Mouse (Mus musculus) stomach, embryonic 14.5 days (tissue): ENCODE results near the gene Ano2. TPM values are rescaled to one million over a fixed set of nuclear protein-coding genes. Genes with fewer than 3 reads are reported as not detected.

Experiments used
- ATAC-seq: fragments of 200-750 bp; cut with Nextera tagmentation; 2 replicates; pipeline ENCODE4 v1.8.0; 2017; ENCODE audit warnings: low read depth, moderate TSS enrichment; ENCODE audit not compliant: insufficient number of reproducible peaks, insufficient read depth, low FRiP score
- H3K27ac ChIP-seq: fragments of 300-500 bp; sonication (generic); 2 replicates; pipeline ENCODE4 v1.5.1; 2014; ENCODE audit warnings: mild to moderate bottlenecking, low read length, moderate library complexity, mixed read lengths
- H3K27me3 ChIP-seq: fragments of 300-500 bp; sonication (generic); 2 replicates; pipeline ENCODE4 v1.6.1; 2014; ENCODE audit warnings: low read length, control low read depth, mixed read lengths; ENCODE audit not compliant: control insufficient read depth, insufficient read depth
- H3K36me3 ChIP-seq: fragments of 300-500 bp; sonication (generic); 2 replicates; pipeline ENCODE4 v1.6.1; 2014; ENCODE audit warnings: mild to moderate bottlenecking, control low read depth, low read length, moderate library complexity, mixed read lengths; ENCODE audit not compliant: control insufficient read depth, insufficient read depth
- H3K4me1 ChIP-seq: fragments of 300-500 bp; sonication (generic); 2 replicates; pipeline ENCODE4 v1.6.1; 2014; ENCODE audit warnings: low read length, control low read depth, mixed read lengths; ENCODE audit not compliant: control insufficient read depth, insufficient read depth
- H3K4me2 ChIP-seq: fragments of 300-500 bp; sonication (generic); replicated peaks from 2 replicates; pipeline ENCODE4 v1.6.1; 2014; ENCODE audit warnings: low read depth, low read length, control low read depth
- H3K4me3 ChIP-seq: fragments of 300-500 bp; sonication (generic); 2 replicates; pipeline ENCODE4 v1.5.1; 2014; ENCODE audit warnings: low read depth, low read length, control low read depth
- H3K9ac ChIP-seq: fragments of 300-500 bp; sonication (generic); replicated peaks from 2 replicates; pipeline ENCODE4 v1.6.1; 2014; ENCODE audit warnings: low read depth, mild to moderate bottlenecking, control low read depth, low read length, moderate library complexity, mixed read lengths
- H3K9me3 ChIP-seq: fragments of 300-500 bp; sonication (generic); 2 replicates; pipeline ENCODE4 v1.6.1; 2016; ENCODE audit warnings: low read depth, low read length, control low read depth; ENCODE audit not compliant: control insufficient read depth
- WGBS: fragments of 180-500 bp; shearing (Covaris S2); extraction: QIAGEN DNeasy Blood & Tissue Kit; methylation state at CpG from one replicate; pipeline ENCODE4 v1.1.7; 2014; 5-methylcytosine and 5-hydroxymethylcytosine counted together
- polyA plus RNA-seq: library from polyadenylated mRNA; unstranded; fragments of >200 nt; fragmentation: Nextera tagmentation; extraction: Ambion mirVana; gene quantifications from 2 replicates; pipeline ENCODE4 v1.2.1, GENCODE M21; 2014

Ano2 gene
- polyA plus RNA-seq, 1 experiment from 2014 or later, result 0.09 TPM

- Histone ChIP-seq H3K4me1 (no peaks in the 10 kb centered on the region), H3K9me3 (no peaks in the 10 kb centered on the region; the same call in 1 of the 2 replicates), H3K4me3 (no peak overlapping the region), H3K27ac (no peak overlapping the region), H3K4me2 (no peak overlapping the region), H3K36me3 (no peaks in the 10 kb centered on the region), H3K27me3 (no peaks in the 10 kb centered on the region), H3K9ac (no peak overlapping the region)
- WGBS, result 57% methylated on average over 3 of the region's 3 CpGs
- no peak for ATAC-seq
These were observed 151.1 kb downstream of the Ano2 start for GRCm38 (mm10) chr6:125841284-125841683.

DNA sequence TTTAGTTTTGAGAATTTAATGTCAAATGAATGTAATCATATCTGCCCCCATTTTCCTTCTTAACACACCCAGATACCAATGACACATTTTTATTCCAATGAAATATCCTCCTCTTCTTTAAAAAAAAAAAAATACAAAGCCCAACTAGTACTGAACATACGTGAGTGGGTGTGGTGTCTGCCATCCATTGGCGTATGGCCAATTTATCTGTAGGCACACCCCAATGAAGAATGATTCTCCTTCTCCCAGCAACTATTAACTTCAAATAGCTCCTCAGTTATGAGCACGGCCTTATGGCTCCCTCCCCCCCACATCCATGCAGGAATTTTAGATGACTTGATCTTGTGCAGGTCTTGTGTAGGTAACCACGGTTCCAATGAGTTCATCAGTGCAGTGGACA lies 161.0 kb downstream of the Ano2 start:
- H3K9ac ChIP-seq, result no peak overlapping the region
- 76% methylated on average over 4 of the region's 4 CpGs for WGBS
- H3K27me3 ChIP-seq, result no peaks in the 10 kb centered on the region
- H3K4me3 ChIP-seq, result no peak overlapping the region
- no peak for ATAC-seq
- H3K9me3 ChIP-seq, result no peaks in the 10 kb centered on the region
- no peaks in the 10 kb centered on the region for H3K36me3 ChIP-seq
- no peak overlapping the region for H3K27ac ChIP-seq
- no peaks in the 10 kb centered on the region for H3K4me1 ChIP-seq
- no peak overlapping the region for H3K4me2 ChIP-seq

- Histone ChIP-seq H3K27me3 (no peaks in the 10 kb centered on the region), H3K4me1 (no peaks in the 10 kb centered on the region), H3K9ac (no peak overlapping the region), H3K9me3 (no peaks in the 10 kb centered on the region), H3K27ac (no peak overlapping the region), H3K4me3 (no peak overlapping the region), H3K4me2 (no peak overlapping the region), H3K36me3 (no peaks in the 10 kb centered on the region)
- ATAC-seq, result no peak
- WGBS, result 53% methylated on average over 1 of the region's 1 CpGs
These were observed 168.1 kb downstream of the Ano2 start for GRCm38 (mm10) chr6:125858294-125858693.

DNA sequence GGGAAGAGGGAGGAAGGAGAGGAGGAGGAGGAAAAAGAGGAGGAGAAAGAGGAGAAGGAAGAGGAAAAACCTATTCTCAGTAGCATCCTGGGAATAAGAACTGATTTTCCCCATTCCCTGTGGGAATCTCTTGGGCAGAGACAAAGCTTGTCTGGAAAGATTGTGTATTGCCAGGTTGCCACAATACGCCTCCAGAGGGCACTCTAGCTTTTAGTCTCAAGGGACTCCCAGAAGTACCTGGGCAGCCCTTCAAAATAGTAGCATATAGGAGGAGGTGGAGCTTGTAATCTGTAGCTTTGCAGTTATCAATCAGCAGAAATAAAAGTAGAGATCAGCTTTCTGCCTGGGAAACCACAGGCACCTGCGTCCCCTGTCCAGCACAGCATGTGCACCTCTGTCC lies 178.3 kb downstream of the Ano2 start:
- H3K27me3 ChIP-seq, result no peaks in the 10 kb centered on the region
- H3K4me2 ChIP-seq, result no peak overlapping the region
- H3K36me3 ChIP-seq, result no peaks in the 10 kb centered on the region
- H3K4me3 ChIP-seq, result no peak overlapping the region
- no peak for ATAC-seq
- no peak overlapping the region for H3K9ac ChIP-seq
- no peaks in the 10 kb centered on the region for H3K9me3 ChIP-seq
- H3K4me1 ChIP-seq, result no peaks in the 10 kb centered on the region
- H3K27ac ChIP-seq, result no peak overlapping the region
- WGBS, result 9% methylated on average over 2 of the region's 2 CpGs

GRCm38 (mm10) chr6:125871482-125871881 lies 181.3 kb downstream of the Ano2 start:
- Histone ChIP-seq H3K4me1 (no peaks in the 10 kb centered on the region), H3K27ac (no peak overlapping the region), H3K9me3 (no peaks in the 10 kb centered on the region), H3K27me3 (no peaks in the 10 kb centered on the region), H3K4me2 (no peak overlapping the region), H3K9ac (no peak overlapping the region), H3K4me3 (no peak overlapping the region), H3K36me3 (no peaks in the 10 kb centered on the region)
- ATAC-seq, result no peak
- 80% methylated on average over 4 of the region's 4 CpGs for WGBS

- Histone ChIP-seq H3K9ac (no peak overlapping the region), H3K9me3 (no peaks in the 10 kb centered on the region), H3K36me3 (no peaks in the 10 kb centered on the region), H3K4me3 (no peak overlapping the region), H3K4me2 (no peak overlapping the region), H3K4me1 (no peaks in the 10 kb centered on the region), H3K27me3 (no peaks in the 10 kb centered on the region), H3K27ac (no peak overlapping the region)
- 86% methylated on average over 6 of the region's 6 CpGs for WGBS
- ATAC-seq, result no peak
These were observed 184.5 kb downstream of the Ano2 start for GRCm38 (mm10) chr6:125874742-125875141.

GRCm38 (mm10) chr6:125876884-125877283 lies 186.7 kb downstream of the Ano2 start:
- H3K4me1 ChIP-seq, result no peaks in the 10 kb centered on the region
- H3K9me3 ChIP-seq, result no peaks in the 10 kb centered on the region
- no peak overlapping the region for H3K4me2 ChIP-seq
- no peak for ATAC-seq
- no peak overlapping the region for H3K4me3 ChIP-seq
- no peaks in the 10 kb centered on the region for H3K36me3 ChIP-seq
- no peak overlapping the region for H3K9ac ChIP-seq
- no peak overlapping the region for H3K27ac ChIP-seq
- H3K27me3 ChIP-seq, result no peaks in the 10 kb centered on the region
- 92% methylated on average over 1 of the region's 1 CpGs for WGBS

DNA sequence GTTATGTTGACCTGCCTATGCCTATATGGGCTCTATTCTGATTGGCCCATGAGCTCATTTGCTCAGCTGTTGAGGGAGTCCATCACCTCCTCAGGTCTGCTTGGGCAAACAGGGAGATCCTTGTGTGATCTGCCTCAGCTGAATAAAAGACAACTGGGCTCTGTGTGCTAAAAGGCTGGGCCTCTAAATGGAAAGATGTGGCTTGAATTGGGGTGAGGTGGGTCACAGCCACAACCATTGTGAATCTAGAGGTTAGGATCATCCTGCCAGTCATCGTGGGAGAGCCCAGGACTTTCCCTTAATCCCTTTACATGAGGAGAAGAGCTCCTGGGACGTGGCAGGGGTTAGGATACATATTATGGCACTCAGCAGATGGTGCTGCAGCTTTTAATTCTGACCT lies 188.5 kb downstream of the Ano2 start:
- H3K9me3 ChIP-seq, result no peaks in the 10 kb centered on the region
- WGBS, result 72% methylated on average over 2 of the region's 2 CpGs
- H3K36me3 ChIP-seq, result no peaks in the 10 kb centered on the region
- ATAC-seq, result no peak
- H3K27me3 ChIP-seq, result no peaks in the 10 kb centered on the region
- no peak overlapping the region for H3K4me2 ChIP-seq
- no peak overlapping the region for H3K9ac ChIP-seq
- no peaks in the 10 kb centered on the region for H3K4me1 ChIP-seq
- H3K27ac ChIP-seq, result no peak overlapping the region
- no peak overlapping the region for H3K4me3 ChIP-seq

GRCm38 (mm10) chr6:125879306-125879705 lies 189.1 kb downstream of the Ano2 start:
- no peak for ATAC-seq
- no peaks in the 10 kb centered on the region for H3K36me3 ChIP-seq
- H3K27ac ChIP-seq, result no peak overlapping the region
- 90% methylated on average over 7 of the region's 7 CpGs for WGBS
- no peaks in the 10 kb centered on the region for H3K9me3 ChIP-seq
- H3K4me3 ChIP-seq, result no peak overlapping the region
- H3K4me2 ChIP-seq, result no peak overlapping the region
- no peaks in the 10 kb centered on the region for H3K4me1 ChIP-seq
- H3K9ac ChIP-seq, result no peak overlapping the region
- no peaks in the 10 kb centered on the region for H3K27me3 ChIP-seq
